Mouse (Mus musculus) small intestine, adult 2 months (tissue): ENCODE data around the gene Zbtb34.

Experiments used
- CTCF ChIP-seq: fragments of 200-500 bp; IDR thresholded peaks from 2 replicates; pipeline ENCODE4 v1.5.1; 2012; ENCODE audit warnings: low read depth, mild to moderate bottlenecking, control low read depth, inconsistent platforms, low read length, moderate library complexity, mixed read lengths; ENCODE audit not compliant: insufficient replicate concordance, insufficient read length; ENCODE audit errors: extremely low read depth
- POLR2A ChIP-seq: fragments of 200-500 bp; IDR thresholded peaks from 2 replicates; pipeline ENCODE4 v1.6.1; 2012; ENCODE audit warnings: low read depth, mild to moderate bottlenecking, control low read depth, inconsistent platforms, low read length, moderate library complexity

DNA sequence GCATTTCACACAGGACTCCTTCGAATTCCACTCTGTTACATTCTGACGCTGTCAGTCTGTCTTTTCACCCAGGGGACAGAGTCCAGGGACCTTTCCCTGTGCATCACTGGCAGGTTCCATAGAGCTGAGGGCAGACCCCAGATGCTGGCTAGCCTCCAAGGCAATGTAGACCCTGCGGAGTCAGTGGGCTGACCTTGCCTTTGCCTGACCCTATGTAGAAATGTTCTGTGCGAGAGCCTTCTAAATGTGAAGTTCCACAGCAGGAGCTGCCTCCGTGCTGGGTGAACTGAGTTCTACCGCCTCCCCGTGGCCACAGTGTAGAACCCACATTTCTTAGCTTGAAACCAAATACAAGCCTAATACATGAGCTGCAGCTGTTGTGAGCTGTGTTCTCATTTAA lies 28.9 kb downstream of the Zbtb34 start:
- TF ChIP-seq POLR2A (no peak), CTCF (peak; percentile 64; the same call in 1 of the 2 replicates)
